Mouse (Mus musculus) Muller cell, postnatal 12 days (primary cell): ENCODE measurements at regions not wholly inside any gene's neighbourhood (a gene's known extent, or its start where the extent isn't known, plus 50 kb on each side); places are given as distances from the start of the nearest gene placed in this dataset.
A peak's percentile ranks its signal among the peaks of the same experiment; 100 is the strongest.

ENCODE experiments used
- DNase-seq: peaks from one replicate; pipeline ENCODE4 v3.0.0-alpha.2; 2015; ENCODE audit errors: inconsistent ontology term

- no peak for DNase-seq
Observed at GRCm38 (mm10) chr17:87501098-87501497, 54.4 kb upstream of the Calm2 start.

GRCm38 (mm10) chr17:87501687-87502387 is 55.1 kb upstream of the Calm2 start:
- DNase-seq: no peak

GRCm38 (mm10) chr17:87502388-87503369 is 55.9 kb upstream of the Calm2 start:
- no peak for DNase-seq

- DNase-seq: no peak
Observed at GRCm38 (mm10) chr17:87503491-87503890, 56.8 kb upstream of the Calm2 start.

GRCm38 (mm10) chr17:87504960-87505681 is 58.4 kb upstream of the Calm2 start:
- no peak for DNase-seq

GRCm38 (mm10) chr17:87507848-87508247 is 61.1 kb upstream of the Calm2 start:
- DNase-seq: no peak

- DNase-seq: no peak
Observed at GRCm38 (mm10) chr17:87508582-87509253, 62.0 kb upstream of the Calm2 start.

GRCm38 (mm10) chr17:87512000-87512611 is 65.4 kb upstream of the Calm2 start:
- DNase-seq: no peak

GRCm38 (mm10) chr17:87513822-87514221 is 67.1 kb upstream of the Calm2 start:
- DNase-seq: no peak

- no peak for DNase-seq
Observed at GRCm38 (mm10) chr17:87514366-87515126, 67.8 kb upstream of the Calm2 start.

GRCm38 (mm10) chr17:87517258-87517657 is 70.5 kb upstream of the Calm2 start:
- no peak for DNase-seq

GRCm38 (mm10) chr17:87519454-87519853 is 72.7 kb upstream of the Calm2 start:
- DNase-seq: no peak

GRCm38 (mm10) chr17:87520841-87521240 is 74.1 kb upstream of the Calm2 start:
- no peak for DNase-seq

- DNase-seq: no peak
Observed at GRCm38 (mm10) chr17:87521622-87522151, 75.0 kb upstream of the Calm2 start.

- no peak for DNase-seq
Observed at GRCm38 (mm10) chr17:87522500-87523091, 75.9 kb upstream of the Calm2 start.

- no peak for DNase-seq
Observed at GRCm38 (mm10) chr17:87523643-87524042, 76.9 kb upstream of the Calm2 start.

GRCm38 (mm10) chr17:87527174-87527573 is 80.4 kb upstream of the Calm2 start:
- DNase-seq: no peak

- DNase-seq: peak; percentile 91
Observed at GRCm38 (mm10) chr17:87530162-87530817, 83.6 kb upstream of the Calm2 start.

- no peak for DNase-seq
Observed at GRCm38 (mm10) chr17:87530818-87531410, 84.2 kb upstream of the Calm2 start.
